In the genomic region with DNA sequence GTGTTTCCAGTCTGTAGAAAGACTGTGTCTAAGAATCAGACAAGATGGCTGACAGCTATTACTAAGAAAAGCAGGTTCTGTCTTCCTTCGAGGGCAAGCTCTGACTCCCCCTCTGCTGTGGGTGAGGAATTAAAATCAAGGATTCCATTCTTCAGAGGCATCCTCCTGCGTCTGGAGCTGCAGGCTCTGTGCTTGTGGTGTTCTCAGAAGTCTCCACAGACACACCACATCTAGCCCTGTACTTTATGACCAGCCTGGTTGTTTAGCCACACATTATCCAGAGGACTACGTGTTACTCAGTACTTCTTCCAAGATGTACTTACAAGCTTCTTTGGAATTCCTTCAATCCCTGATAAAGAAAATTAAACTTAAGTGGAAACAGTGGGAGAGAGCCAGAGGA, we compare ENCODE assay signal across 11 mouse cellular contexts.
"Had no signal": no experiment of that assay in that cellular context is flagged by ENCODE, and none has a peak within 500 bp of the region (broad histone marks: within the 10 kb centered on the region; RNA-seq: fewer than 3 reads in every experiment).

No protein-coding gene starts in this region.

- H3K9me3 ChIP-seq: midbrain, embryonic 12.5 days; stomach, embryonic 15.5 days had no signal

- H3K4me1 ChIP-seq: midbrain, embryonic 12.5 days; stomach, embryonic 15.5 days had no signal

- H3K27ac ChIP-seq: kidney, postnatal 0 days; liver, embryonic 14.5 days; midbrain, embryonic 12.5 days; stomach, embryonic 15.5 days had no signal

- ATAC-seq: midbrain, embryonic 16.5 days had no signal

- DNase-seq: kidney, adult 9 months; kidney, postnatal 36 days; layer of hippocampus, adult 9-11 months; layer of hippocampus, postnatal 36 days; lung, adult 18-20 months; right cerebral cortex, postnatal 14 days had no signal

- H3K4me2 ChIP-seq: midbrain, embryonic 12.5 days; stomach, embryonic 15.5 days had no signal

- H3K9ac ChIP-seq: liver, embryonic 14.5 days; midbrain, embryonic 12.5 days; stomach, embryonic 15.5 days had no signal

- H3K36me3 ChIP-seq: midbrain, embryonic 12.5 days; stomach, embryonic 15.5 days had no signal

- H3K27me3 ChIP-seq: midbrain, embryonic 12.5 days; stomach, embryonic 15.5 days had no signal

- H3K4me3 ChIP-seq: midbrain, embryonic 12.5 days; stomach, embryonic 15.5 days had no signal
